Mouse (Mus musculus) olfactory bulb, adult 2 months (tissue): ENCODE data around the gene Mypn.

Experiments used
- CTCF ChIP-seq: fragments of 200-500 bp; IDR thresholded peaks from 2 replicates; pipeline ENCODE4 v1.5.1; 2012; ENCODE audit warnings: low read depth, mild to moderate bottlenecking, low read length, moderate library complexity; ENCODE audit not compliant: insufficient read depth
- POLR2A ChIP-seq: fragments of 200-500 bp; IDR thresholded peaks from 2 replicates; pipeline ENCODE4 v1.6.1; 2012; ENCODE audit warnings: mild to moderate bottlenecking, low read depth, low read length, moderate library complexity; ENCODE audit not compliant: insufficient read depth

DNA sequence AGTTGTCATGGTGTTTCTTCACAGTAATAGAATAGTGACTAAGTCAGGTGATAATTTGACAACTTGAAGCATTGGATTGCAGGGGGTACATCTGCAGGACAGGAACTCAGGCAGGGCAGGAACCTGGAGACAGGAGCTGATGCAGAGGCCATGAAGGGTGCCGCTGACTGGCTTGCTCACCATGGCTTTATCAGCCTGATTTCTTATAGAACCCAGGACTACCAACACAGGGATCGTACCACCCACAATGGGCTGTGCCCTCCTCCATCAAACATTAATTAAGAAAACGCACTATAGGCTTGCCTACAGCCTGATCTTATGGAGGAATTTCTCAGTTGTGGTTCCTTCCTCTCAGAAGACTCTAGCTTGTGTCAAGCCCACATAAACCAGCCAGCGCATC is 70.4 kb downstream of the Mypn start:
- TF ChIP-seq POLR2A = no peak
- no peak for TF ChIP-seq CTCF
